Mouse (Mus musculus): ENCODE results near the gene Tnxb.
"Not testable (repeated sequence)": the region's sequence is repeated elsewhere in the genome, so short reads cannot be mapped to it uniquely, and the experiment has no call there.

Gene Tnxb

GRCm38 (mm10) chr17:34729779-34730553 lies 59.6 kb downstream of the Tnxb start:
- DNase-seq (ENCODE audit: low spot score in 2 of 2), result not testable (repeated sequence)

- DNase-seq (ENCODE audit: low spot score in 2 of 2), result not testable (repeated sequence)
Measured at GRCm38 (mm10) chr17:34737466-34737865, 67.1 kb downstream of the Tnxb start.

GRCm38 (mm10) chr17:34739708-34740107 lies 69.4 kb downstream of the Tnxb start:
- DNase-seq (ENCODE audit: low spot score in 2 of 2), result not testable (repeated sequence)

GRCm38 (mm10) chr17:34740280-34740679 lies 69.9 kb downstream of the Tnxb start:
- DNase-seq (ENCODE audit: low spot score in 2 of 2), result no peak

GRCm38 (mm10) chr17:34743719-34744118 lies 73.4 kb downstream of the Tnxb start, which contains the start of gene C4b:
Gene C4b, minus strand, starts transcription at chr17:34743882.
- no peak for DNase-seq (ENCODE audit: low spot score in 2 of 2)

GRCm38 (mm10) chr17:34744206-34744605 lies 73.9 kb downstream of the Tnxb start:
- DNase-seq (ENCODE audit: low spot score in 2 of 2), result no peak

GRCm38 (mm10) chr17:34744611-34745010 lies 74.3 kb downstream of the Tnxb start:
- DNase-seq (ENCODE audit: low spot score in 2 of 2), result not testable (repeated sequence)

- not testable (repeated sequence) for DNase-seq (ENCODE audit: low spot score in 2 of 2)
Measured at GRCm38 (mm10) chr17:34745166-34745565, 74.8 kb downstream of the Tnxb start.

GRCm38 (mm10) chr17:34746531-34746930 lies 76.2 kb downstream of the Tnxb start:
- DNase-seq (ENCODE audit: low spot score in 2 of 2), result no peak

- no peak for DNase-seq (ENCODE audit: low spot score in 2 of 2)
Measured at GRCm38 (mm10) chr17:34761471-34761870, 91.1 kb downstream of the Tnxb start.
